Mouse (Mus musculus): Measurements from ENCODE around the gene Efcc1.
A peak's percentile ranks its signal among the peaks of the same experiment; 100 is the strongest.
"Not testable (repeated sequence)": the region's sequence is repeated elsewhere in the genome, so short reads cannot be mapped to it uniquely, and the experiment has no call there.

The Efcc1 gene

DNA sequence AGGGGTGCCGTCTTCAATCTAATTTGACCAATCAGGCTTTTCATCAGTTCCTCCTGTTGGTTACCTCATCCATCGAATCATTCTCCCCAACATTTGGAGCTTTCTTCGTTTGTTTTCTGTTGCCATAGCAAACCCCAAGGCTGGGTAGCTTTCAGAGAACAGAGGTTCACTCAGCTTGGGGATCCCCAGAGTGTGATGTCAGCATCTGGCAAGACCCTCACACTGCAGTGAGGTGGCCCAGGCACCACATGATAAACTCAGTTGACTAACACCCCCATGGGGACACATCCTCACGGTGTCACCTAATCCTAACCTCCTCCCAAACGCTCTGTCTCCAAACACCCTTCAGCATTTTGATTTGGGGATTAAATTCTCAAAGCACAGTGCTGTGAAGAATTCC, 12.6 kb downstream of the Efcc1 start:
- no peak for DNase-seq (ENCODE audit: low read depth, low spot score)

GRCm38 (mm10) chr6:87744632-87745031, 14.0 kb downstream of the Efcc1 start:
- DNase-seq (ENCODE audit: low read depth, low spot score) = no peak

- no peak for DNase-seq (ENCODE audit: low read depth, low spot score)
Measured at GRCm38 (mm10) chr6:87745301-87745700, 14.6 kb downstream of the Efcc1 start.

DNA sequence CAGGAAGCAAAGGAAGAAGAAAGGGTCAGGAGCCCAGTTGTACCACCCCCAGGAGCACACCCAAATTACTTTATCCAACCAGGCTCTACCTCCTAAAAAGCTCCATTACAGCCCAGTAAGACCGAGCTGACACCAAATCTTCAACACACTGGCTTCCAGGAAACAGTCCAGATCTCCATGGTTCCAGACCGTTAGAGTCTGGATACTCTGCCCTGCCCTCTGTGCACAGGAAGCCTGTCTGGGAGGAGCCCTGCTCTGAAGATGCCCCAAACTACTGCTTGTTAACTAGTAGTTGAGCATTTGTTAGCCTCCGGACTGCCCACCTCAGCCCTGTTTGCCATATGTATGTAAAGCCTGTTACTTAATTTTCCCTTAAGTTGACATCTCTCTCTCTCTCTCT, 15.4 kb downstream of the Efcc1 start:
- no peak for DNase-seq (ENCODE audit: low read depth, low spot score)

DNA sequence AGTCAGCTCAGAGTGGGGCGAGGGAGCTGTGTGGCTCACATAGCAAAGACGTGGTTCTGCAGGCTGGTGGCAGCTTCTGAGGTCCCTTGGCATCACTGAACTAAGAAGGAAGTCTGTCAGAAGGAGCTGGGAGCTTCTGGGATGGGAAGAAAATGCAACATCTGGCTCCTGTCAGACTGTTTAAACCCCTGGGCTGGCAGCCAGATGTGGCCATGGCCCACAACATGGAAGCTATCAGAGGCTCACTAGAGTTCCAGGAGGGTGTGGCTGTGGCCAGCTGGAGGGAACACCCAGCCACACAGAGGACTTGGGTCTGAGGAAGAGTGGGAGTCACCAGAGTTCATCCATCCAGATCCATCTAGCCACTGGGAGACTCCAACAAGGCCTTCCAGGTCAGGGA, 16.2 kb downstream of the Efcc1 start:
- no peak for DNase-seq (ENCODE audit: low read depth, low spot score)

DNA sequence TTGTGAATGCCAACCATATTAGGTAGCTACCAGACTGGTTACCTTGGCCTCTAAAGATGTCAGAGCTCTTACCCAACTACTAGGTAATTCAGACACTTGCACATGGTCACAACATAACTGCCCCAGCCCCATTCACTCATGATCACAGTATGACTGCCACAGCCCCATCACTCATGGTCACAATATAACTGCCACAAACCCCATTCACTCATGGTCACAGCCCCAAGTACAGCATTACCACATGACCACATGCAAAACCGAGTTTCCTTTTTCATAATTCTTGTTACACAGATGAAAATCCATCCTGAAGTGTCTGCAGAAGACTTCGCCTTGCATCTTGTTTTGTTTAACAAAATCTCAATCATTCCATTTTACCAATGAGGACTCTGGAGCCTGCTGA, 17.4 kb downstream of the Efcc1 start:
- no peak for DNase-seq (ENCODE audit: low read depth, low spot score)

DNA sequence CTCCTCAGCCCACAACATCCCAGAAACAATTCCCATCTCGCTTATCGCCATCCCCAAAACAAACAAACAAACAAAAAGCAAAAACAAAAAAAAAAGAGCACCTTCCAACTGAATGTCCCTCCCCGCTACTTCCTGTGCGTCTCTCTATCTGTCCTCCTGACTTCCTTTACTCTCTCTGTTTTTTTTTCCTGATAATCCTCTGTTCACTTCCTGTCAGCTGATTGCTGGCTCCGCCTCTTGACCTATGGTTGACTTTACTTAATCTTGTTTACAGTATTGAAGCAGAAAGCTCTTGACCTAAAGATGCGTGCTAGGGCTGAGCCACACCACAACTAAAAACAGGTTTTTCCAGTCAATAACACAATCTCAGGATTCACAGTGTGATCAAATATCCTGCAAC, 17.9 kb downstream of the Efcc1 start:
- DNase-seq (ENCODE audit: low read depth, low spot score) = no peak

DNA sequence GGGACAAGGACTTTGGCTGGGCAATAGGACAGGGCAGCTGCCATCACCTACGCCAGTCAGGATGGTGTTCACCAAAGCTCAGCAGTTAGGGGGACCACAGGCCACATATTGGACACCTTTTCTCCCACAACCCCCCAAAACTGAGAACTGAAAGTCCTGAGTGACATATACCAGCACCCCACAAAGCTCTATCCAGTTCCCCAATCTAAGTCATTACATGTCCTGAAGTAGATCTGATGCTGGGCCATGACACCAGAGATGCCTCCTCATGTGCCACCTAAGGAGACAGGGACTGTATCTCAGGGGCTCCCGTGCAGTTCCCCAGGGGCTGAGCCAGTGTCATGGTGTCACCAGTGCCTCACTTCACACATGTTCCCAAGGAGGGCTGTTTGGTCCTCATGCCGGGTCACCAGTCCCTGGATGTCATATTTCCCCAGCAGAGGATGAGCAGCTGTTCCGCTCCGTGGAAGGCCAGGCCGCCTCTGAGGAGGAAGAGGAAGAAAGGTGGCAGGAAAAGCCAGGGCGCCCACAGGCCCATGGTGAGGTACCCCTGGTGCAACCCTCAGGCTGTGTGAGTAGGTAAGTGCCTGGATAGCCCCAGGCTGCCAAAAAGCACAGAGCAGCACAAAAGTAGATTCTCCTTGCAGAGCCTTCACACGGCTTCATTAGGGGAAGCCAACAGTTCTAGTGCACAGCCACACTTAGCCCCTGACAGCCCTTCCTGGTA, 19.7 kb downstream of the Efcc1 start:
- DNase-seq (ENCODE audit: low read depth, low spot score) = no peak

GRCm38 (mm10) chr6:87751574-87751973, 20.9 kb downstream of the Efcc1 start:
- DNase-seq (ENCODE audit: low read depth, low spot score) = no peak

DNA sequence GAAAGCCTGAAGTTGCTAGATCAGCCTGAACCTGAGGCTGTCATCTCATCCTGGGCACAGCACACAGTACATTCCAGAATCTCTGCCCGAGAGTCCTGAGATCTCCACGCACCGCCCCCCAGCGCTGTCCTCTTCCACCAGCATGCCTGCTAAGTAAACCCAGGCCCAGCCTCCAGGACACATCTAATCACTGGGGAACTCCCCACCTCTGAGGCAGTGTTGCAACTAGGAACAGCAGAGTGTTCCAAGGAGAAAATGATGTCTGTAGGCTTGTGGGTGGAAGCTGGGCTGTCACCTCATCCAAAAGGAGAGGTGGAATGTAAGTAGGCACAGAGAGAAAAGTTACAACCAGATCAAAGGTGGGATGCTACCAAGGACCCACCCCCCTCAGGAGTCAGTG, 24.5 kb downstream of the Efcc1 start:
- no peak for DNase-seq (ENCODE audit: low read depth, low spot score)

- DNase-seq (ENCODE audit: low read depth, low spot score) = no peak
Measured at GRCm38 (mm10) chr6:87756896-87757295, 26.2 kb downstream of the Efcc1 start.

GRCm38 (mm10) chr6:87759404-87759803, 28.7 kb downstream of the Efcc1 start:
- DNase-seq (ENCODE audit: low read depth, low spot score) = no peak

DNA sequence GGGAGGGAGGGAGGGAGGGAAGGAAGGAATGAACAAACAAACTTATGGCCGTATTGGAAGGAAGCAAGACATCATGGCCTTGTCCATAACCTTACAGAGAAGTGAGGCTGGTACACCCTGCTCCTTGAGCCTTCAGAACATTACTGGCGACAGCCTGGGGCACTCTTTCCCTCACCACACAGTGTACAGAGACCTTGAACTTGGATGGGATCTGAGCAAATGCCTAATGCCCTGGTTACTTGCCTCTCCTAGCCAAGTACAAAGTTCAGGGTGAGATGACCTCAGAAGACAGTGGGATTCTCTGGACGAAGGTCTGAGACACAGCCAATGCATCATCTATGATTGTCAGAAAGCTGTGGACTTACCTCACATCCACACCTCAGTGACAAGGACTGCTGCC, 29.2 kb downstream of the Efcc1 start:
- no peak for DNase-seq (ENCODE audit: low read depth, low spot score)

DNA sequence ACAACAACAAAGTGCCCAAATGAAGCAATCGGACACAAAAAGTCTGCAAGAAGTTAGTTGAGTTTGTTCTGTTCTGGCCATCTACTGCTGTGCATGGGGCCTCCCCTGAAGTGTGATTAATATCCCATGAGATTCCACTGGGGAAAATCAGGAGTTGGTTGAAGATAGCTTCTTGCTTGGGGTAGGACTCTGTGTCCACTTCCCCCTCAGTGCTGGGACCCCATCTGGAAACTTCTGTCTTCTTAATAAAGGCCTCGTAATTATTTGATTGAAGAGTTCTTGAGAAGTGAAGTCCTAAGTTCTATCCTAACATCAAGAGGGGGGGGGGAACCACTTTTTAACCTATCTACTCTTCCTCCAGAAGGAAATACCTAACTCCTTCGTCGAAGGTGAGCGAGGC, 31.5 kb downstream of the Efcc1 start:
- DNase-seq (ENCODE audit: low read depth, low spot score) = no peak

DNA sequence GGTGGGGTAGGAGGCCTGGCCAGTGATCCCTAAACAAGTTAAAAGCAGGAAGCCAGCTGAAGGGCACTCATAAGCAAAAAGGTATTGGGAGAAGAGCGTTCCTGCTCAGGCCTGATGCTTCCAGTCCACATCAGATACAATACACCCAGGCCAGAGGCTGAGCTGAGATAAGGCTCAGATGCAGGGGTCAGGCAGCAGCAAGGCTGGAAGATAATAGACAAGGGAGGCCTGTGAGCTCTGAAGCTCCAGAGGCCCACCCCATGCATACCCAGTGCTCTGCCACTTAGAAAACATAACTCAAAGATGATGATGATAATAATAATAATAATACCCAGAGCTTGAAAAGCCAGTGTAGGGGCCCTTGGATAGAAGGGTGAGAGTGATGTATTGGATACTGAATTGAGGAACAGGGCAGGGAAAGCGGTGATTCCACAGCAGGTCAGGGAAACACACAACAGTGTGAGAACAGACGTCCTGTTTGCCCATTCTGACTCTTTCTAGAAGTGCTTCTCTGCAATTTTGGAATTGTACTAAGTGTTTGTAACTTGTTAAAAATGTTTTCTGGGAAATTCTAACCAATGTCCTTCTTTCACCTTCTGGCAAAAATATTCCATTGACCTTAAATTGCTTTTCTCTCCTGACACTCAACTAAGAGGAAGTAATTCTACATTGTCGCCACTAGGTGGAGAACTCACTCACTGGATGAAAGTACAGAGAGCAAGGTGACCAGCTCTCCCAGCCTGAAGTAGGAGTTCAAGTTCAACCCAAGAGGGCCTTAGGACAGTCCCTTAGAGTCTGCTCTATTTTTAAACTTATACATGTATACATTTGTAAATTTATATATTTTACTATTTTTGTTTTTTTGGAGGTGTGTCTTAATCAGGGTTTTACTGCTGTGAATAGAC, 33.0 kb downstream of the Efcc1 start:
- DNase-seq (ENCODE audit: low read depth, low spot score) = peak; percentile 72

DNA sequence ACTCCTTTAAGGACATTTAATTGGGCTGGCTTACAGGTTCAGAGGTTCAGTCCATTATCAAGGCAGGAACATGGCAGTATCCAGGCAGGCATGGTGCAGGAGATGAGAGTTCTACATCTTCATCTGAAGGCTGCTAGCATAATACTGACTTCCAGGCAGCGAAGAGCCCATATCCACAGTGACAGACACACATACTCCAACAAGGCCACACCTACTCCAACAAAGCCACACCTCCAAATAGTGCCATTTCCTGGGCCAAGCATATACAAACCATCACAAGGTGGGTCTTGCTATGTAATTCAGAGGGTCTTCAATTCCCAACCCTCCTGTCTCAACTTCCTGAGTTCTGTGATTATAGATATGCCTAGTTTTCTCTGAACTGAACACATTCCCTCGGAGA, 33.6 kb downstream of the Efcc1 start:
- DNase-seq (ENCODE audit: low read depth, low spot score) = not testable (repeated sequence)

DNA sequence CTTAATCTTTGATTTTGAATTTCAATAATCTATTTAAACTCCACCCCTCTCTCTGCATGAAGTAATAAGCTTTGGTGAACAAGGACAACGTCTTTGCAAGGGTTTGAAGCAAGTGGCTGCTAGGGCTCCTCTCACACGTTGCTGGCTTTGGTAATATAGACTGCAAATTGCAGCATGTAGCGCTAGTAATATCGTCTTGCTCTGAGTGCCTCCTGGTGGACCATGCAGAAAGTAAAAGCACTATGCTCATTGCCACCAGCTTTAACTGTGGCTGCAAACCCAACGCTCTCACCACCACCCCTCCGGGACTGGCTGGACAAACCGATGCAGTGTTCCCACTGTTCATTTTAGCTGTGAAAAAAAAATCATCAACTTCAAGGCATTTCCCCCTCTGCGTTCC, 40.0 kb downstream of the Efcc1 start:
- peak; percentile 36 for DNase-seq (ENCODE audit: low read depth, low spot score)

GRCm38 (mm10) chr6:87774466-87774865, 43.8 kb downstream of the Efcc1 start:
- DNase-seq (ENCODE audit: low read depth, low spot score) = no peak

DNA sequence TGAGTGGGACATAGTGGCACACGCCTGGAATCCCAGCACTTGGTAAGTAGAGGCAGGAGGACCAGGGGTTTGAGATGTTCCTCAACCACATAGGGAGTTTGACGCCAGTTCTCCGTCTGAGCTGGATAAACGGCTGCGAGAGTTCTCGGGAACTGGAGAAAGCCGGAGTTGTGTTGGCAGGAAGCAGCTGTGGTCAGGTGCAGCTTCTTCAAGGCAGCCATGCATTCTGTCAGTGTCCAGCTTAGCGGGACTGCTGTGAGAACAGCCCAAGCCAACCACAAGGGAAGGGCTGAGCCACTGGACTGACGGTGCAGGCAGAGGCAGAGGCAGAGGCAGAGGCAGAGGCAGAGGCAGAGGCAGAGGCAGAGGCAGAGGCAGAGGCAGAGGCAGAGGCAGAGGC, 44.2 kb downstream of the Efcc1 start:
- DNase-seq (ENCODE audit: low read depth, low spot score) = no peak

GRCm38 (mm10) chr6:87775588-87776245, 45.0 kb downstream of the Efcc1 start:
- no peak for DNase-seq (ENCODE audit: low read depth, low spot score)

DNA sequence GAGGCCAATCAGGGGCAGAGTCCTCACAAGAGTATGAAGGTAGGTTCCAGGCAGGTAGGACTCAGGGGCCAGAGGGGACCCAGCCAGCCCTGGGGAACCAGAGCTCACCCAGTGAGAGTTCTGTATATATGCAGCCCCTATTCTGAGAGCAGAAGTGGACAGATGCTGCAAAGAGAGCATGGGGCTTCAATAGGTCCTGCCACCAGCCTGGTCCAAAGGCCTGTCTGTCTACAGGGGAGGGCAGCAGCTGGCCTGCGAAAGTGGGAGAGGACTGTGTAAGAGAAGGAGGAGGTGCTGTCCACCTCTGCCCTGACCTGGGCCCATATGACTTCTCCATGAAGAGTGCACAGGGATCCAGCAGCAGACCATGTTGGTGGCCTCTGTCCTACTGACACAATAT, 46.0 kb downstream of the Efcc1 start:
- DNase-seq (ENCODE audit: low read depth, low spot score) = no peak

GRCm38 (mm10) chr6:87777842-87778241, 47.2 kb downstream of the Efcc1 start, which contains the start of gene Gp9:
Gene Gp9 (plus strand): TSS chr6:87778072.
- DNase-seq (ENCODE audit: low read depth, low spot score) = no peak
